Mouse (Mus musculus) brain, embryonic 18.5 days (tissue): Measurements from ENCODE around the gene Eprs.
"Not testable (repeated sequence)": the region's sequence is repeated elsewhere in the genome, so short reads cannot be mapped to it uniquely, and the experiment has no call there.

Source experiments
- DNase-seq: peaks from one replicate; pipeline ENCODE4 v3.0.0-alpha.2; 2012; ENCODE audit warnings: low read depth, low spot score

Gene Eprs

GRCm38 (mm10) chr1:185362677-185363520 lies at the start of gene Eprs:
TSS of gene Eprs (plus strand) at chr1:185363044.
- peak; percentile 96 for DNase-seq

GRCm38 (mm10) chr1:185314546-185314945 lies 48.3 kb upstream of the Eprs start:
- DNase-seq: no peak

GRCm38 (mm10) chr1:185315846-185316568 lies 46.8 kb upstream of the Eprs start:
- DNase-seq: no peak

GRCm38 (mm10) chr1:185327754-185328345 lies 35.0 kb upstream of the Eprs start:
- not testable (repeated sequence) for DNase-seq

- peak; percentile 72 for DNase-seq
These were observed 33.9 kb upstream of the Eprs start, which contains the start of gene Iars2 for GRCm38 (mm10) chr1:185328721-185329610. TSS of gene Iars2 (minus strand) at chr1:185329396.

GRCm38 (mm10) chr1:185329851-185330250 lies 33.0 kb upstream of the Eprs start:
- no peak for DNase-seq

GRCm38 (mm10) chr1:185331364-185331763 lies 31.5 kb upstream of the Eprs start:
- DNase-seq: no peak

- DNase-seq: peak; percentile 82
These were observed 30.8 kb upstream of the Eprs start, which contains the start of gene Bpnt1 for GRCm38 (mm10) chr1:185331983-185332430. TSS of gene Bpnt1 (plus strand) at chr1:185332149.

GRCm38 (mm10) chr1:185333651-185334050 lies 29.2 kb upstream of the Eprs start:
- DNase-seq: no peak

GRCm38 (mm10) chr1:185334136-185334535 lies 28.7 kb upstream of the Eprs start:
- DNase-seq: no peak

GRCm38 (mm10) chr1:185335231-185335765 lies 27.5 kb upstream of the Eprs start:
- DNase-seq: no peak

- DNase-seq: no peak
These were observed 26.3 kb upstream of the Eprs start for GRCm38 (mm10) chr1:185336535-185336934.

GRCm38 (mm10) chr1:185342441-185342840 lies 20.4 kb upstream of the Eprs start:
- DNase-seq: no peak

- DNase-seq: no peak
These were observed 19.4 kb upstream of the Eprs start for GRCm38 (mm10) chr1:185343422-185343821.

GRCm38 (mm10) chr1:185346188-185346587 lies 16.7 kb upstream of the Eprs start:
- no peak for DNase-seq

GRCm38 (mm10) chr1:185349741-185350140 lies 13.1 kb upstream of the Eprs start:
- DNase-seq: no peak

- DNase-seq: no peak
These were observed 12.2 kb upstream of the Eprs start for GRCm38 (mm10) chr1:185350611-185351010.

GRCm38 (mm10) chr1:185352151-185352550 lies 10.7 kb upstream of the Eprs start:
- DNase-seq: no peak

- DNase-seq: no peak
These were observed 9.5 kb upstream of the Eprs start for GRCm38 (mm10) chr1:185353351-185353750.

GRCm38 (mm10) chr1:185354731-185355130 lies 8.1 kb upstream of the Eprs start:
- DNase-seq: no peak

GRCm38 (mm10) chr1:185356246-185356645 lies 6.6 kb upstream of the Eprs start:
- no peak for DNase-seq
